Mouse (Mus musculus): Measurements from ENCODE around the gene Creb3l1. TPM values are rescaled to one million over a fixed set of nuclear protein-coding genes. Genes with fewer than 3 reads are reported as not detected.

The Creb3l1 gene
- polyA plus RNA-seq, 1 experiment: 3.7 TPM

DNA sequence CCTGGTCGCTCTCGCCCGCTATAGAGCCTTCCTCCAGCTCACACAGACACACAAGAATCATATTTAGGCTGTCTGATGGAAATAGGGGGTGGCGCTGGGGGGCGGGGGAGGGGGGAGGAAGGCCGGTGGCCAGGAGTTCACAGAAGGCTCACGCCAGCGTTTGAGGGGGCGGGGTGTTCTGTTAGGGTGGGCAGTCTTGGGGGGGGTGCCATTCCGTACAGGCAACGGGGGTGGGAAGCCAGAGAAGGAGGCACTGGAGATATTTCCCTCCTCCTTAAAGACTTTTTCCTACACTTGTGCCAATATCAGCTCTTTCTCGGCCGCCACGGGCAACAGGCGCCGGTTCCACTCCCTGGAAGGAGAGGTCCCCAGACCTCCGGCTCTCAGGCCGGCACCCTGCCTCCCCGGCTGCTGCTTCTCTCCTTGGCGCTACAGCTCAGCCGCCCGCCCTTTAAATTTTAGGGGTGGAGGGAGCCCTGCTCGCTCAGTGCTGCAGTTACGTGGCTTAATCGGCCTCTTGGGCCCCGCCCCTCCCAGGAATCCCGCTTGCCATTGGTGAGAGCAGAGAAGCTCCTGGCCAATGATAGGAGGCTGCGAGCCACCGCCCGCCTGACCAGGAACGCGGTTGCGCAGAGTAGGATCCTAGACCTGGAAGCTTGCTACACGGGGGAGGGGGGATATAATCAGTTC, 16.2 kb downstream of the Creb3l1 start:
- TF ChIP-seq CTCF (IDR thresholded peaks at IDR 0.05; ENCODE audit: low read depth, low read length) (no peak), POLR2A (IDR thresholded peaks at IDR 0.05; ENCODE audit: borderline replicate concordance, low read depth, low read length) (no peak)
- Histone ChIP-seq H3K27ac (ENCODE audit: insufficient read depth, low read depth, low read length) (no peak overlapping the region), H3K4me3 (ENCODE audit: insufficient read depth, low read length) (peak overlapping the region; percentile 76), H3K4me1 (ENCODE audit: control insufficient read depth, insufficient read depth, low read length) (peaks cover 16% of the 10 kb centered on the region)

DNA sequence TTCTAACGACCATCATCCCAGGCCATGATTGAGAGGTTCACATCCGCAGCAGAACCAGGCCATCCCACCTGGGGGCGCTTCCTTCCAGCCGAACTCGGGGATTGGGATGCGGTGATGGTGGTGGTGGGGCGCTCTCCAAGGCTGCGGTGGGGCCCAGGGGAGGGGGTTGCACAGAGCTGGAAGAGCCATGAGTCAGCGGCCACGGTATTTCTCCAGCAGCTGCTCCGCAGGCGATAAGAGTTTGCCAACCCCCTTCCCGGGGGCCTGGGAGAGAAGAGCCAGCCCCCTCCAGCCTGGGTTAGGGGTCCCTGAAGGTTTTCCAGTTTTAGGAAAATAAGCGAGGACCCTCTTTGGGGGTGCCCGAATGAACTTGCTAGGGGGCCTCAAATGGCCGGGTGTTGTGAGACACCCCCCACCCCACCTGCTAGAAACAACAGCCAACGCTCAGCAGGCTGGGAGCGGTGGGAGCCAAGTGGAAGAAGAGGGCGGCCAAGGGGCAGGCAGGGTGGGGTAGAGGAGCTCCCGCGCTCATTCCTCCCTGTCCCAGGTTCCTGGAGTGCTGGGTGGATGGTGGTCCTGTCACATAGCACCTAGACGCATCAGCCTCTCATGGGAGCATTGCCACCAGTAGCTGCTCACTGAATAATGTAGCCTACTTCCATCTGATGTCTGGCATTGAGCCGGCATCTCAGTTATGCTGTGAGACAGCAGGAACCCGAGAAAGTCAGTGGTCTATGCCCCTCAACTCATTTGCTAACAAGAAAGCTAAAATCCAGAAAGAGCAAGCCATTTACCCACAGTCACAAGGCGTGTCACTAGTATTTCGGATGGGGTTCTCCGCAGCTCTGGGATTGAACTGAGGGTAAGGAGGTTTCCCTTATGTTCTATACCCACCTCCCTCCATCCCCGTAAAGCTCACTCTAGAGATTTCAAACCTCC, 17.1 kb downstream of the Creb3l1 start:
- Histone ChIP-seq H3K4me1 (ENCODE audit: control insufficient read depth, insufficient read depth, low read length) (peaks cover 16% of the 10 kb centered on the region), H3K4me3 (ENCODE audit: insufficient read depth, low read length) (peak overlapping the region; percentile 43), H3K27ac (ENCODE audit: insufficient read depth, low read depth, low read length) (no peak overlapping the region)
- no peak for TF ChIP-seq POLR2A (IDR thresholded peaks at IDR 0.05; ENCODE audit: borderline replicate concordance, low read depth, low read length)

- H3K27ac ChIP-seq (ENCODE audit: insufficient read depth, low read depth, low read length): no peak overlapping the region
- no peak overlapping the region for H3K4me3 ChIP-seq (ENCODE audit: insufficient read depth, low read length)
- TF ChIP-seq CTCF (IDR thresholded peaks at IDR 0.05; ENCODE audit: low read depth, low read length) (no peak), POLR2A (IDR thresholded peaks at IDR 0.05; ENCODE audit: borderline replicate concordance, low read depth, low read length) (no peak)
- peaks cover 16% of the 10 kb centered on the region for H3K4me1 ChIP-seq (ENCODE audit: control insufficient read depth, insufficient read depth, low read length)
Observed at GRCm38 (mm10) chr2:92006491-92006890, 17.8 kb downstream of the Creb3l1 start.

GRCm38 (mm10) chr2:92004617-92005016, 19.7 kb downstream of the Creb3l1 start:
- peak overlapping the region; percentile 49 for H3K27ac ChIP-seq (ENCODE audit: insufficient read depth, low read depth, low read length)
- peaks cover 16% of the 10 kb centered on the region for H3K4me1 ChIP-seq (ENCODE audit: control insufficient read depth, insufficient read depth, low read length)
- TF ChIP-seq POLR2A (IDR thresholded peaks at IDR 0.05; ENCODE audit: borderline replicate concordance, low read depth, low read length): no peak
- no peak for TF ChIP-seq CTCF (IDR thresholded peaks at IDR 0.05; ENCODE audit: low read depth, low read length)
- H3K4me3 ChIP-seq (ENCODE audit: insufficient read depth, low read length): no peak overlapping the region

GRCm38 (mm10) chr2:91997905-91998608, 26.2 kb downstream of the Creb3l1 start:
- TF ChIP-seq CTCF (IDR thresholded peaks at IDR 0.05; ENCODE audit: low read depth, low read length) (no peak), POLR2A (IDR thresholded peaks at IDR 0.05; ENCODE audit: borderline replicate concordance, low read depth, low read length) (no peak)
- H3K4me1 ChIP-seq (ENCODE audit: control insufficient read depth, insufficient read depth, low read length): no peaks in the 10 kb centered on the region

GRCm38 (mm10) chr2:91996006-91996405, 28.3 kb downstream of the Creb3l1 start:
- Histone ChIP-seq H3K27ac (ENCODE audit: insufficient read depth, low read depth, low read length) (no peak overlapping the region), H3K4me1 (ENCODE audit: control insufficient read depth, insufficient read depth, low read length) (no peaks in the 10 kb centered on the region), H3K4me3 (ENCODE audit: insufficient read depth, low read length) (no peak overlapping the region)
- TF ChIP-seq CTCF (IDR thresholded peaks at IDR 0.05; ENCODE audit: low read depth, low read length) (no peak), POLR2A (IDR thresholded peaks at IDR 0.05; ENCODE audit: borderline replicate concordance, low read depth, low read length) (no peak)

More at GRCm38 (mm10) chr2:91997905-91998608, 26.2 kb downstream of the Creb3l1 start:
- no peak overlapping the region for H3K4me3 ChIP-seq (ENCODE audit: insufficient read depth, low read length)
- H3K27ac ChIP-seq (ENCODE audit: insufficient read depth, low read depth, low read length): no peak overlapping the region

GRCm38 (mm10) chr2:91993409-91993808, 30.9 kb downstream of the Creb3l1 start:
- no peak overlapping the region for H3K4me3 ChIP-seq (ENCODE audit: insufficient read depth, low read length)
- no peak overlapping the region for H3K27ac ChIP-seq (ENCODE audit: insufficient read depth, low read depth, low read length)
- TF ChIP-seq POLR2A (IDR thresholded peaks at IDR 0.05; ENCODE audit: borderline replicate concordance, low read depth, low read length): no peak
- TF ChIP-seq CTCF (IDR thresholded peaks at IDR 0.05; ENCODE audit: low read depth, low read length): no peak
- no peaks in the 10 kb centered on the region for H3K4me1 ChIP-seq (ENCODE audit: control insufficient read depth, insufficient read depth, low read length)

GRCm38 (mm10) chr2:91989750-91990149, 34.6 kb downstream of the Creb3l1 start:
- Histone ChIP-seq H3K4me3 (ENCODE audit: insufficient read depth, low read length) (no peak overlapping the region), H3K27ac (ENCODE audit: insufficient read depth, low read depth, low read length) (no peak overlapping the region), H3K4me1 (ENCODE audit: control insufficient read depth, insufficient read depth, low read length) (peaks cover 13% of the 10 kb centered on the region)
- TF ChIP-seq CTCF (IDR thresholded peaks at IDR 0.05; ENCODE audit: low read depth, low read length): peak; percentile 9; the same call in 1 of the 2 replicates
- TF ChIP-seq POLR2A (IDR thresholded peaks at IDR 0.05; ENCODE audit: borderline replicate concordance, low read depth, low read length): no peak

GRCm38 (mm10) chr2:91987542-91987941, 36.8 kb downstream of the Creb3l1 start:
- TF ChIP-seq POLR2A (IDR thresholded peaks at IDR 0.05; ENCODE audit: borderline replicate concordance, low read depth, low read length) (no peak), CTCF (IDR thresholded peaks at IDR 0.05; ENCODE audit: low read depth, low read length) (peak; percentile 55)
- no peak overlapping the region for H3K27ac ChIP-seq (ENCODE audit: insufficient read depth, low read depth, low read length)
- peaks cover 18% of the 10 kb centered on the region for H3K4me1 ChIP-seq (ENCODE audit: control insufficient read depth, insufficient read depth, low read length)
- no peak overlapping the region for H3K4me3 ChIP-seq (ENCODE audit: insufficient read depth, low read length)

Data from bone marrow macrophage, adult 2 months (primary cell).